Mouse (Mus musculus): Measurements from ENCODE around the gene Gm21954. TPM values are rescaled to one million over a fixed set of nuclear protein-coding genes. Genes with fewer than 3 reads are reported as not detected.

Gene Gm21954
- not detected in 2 replicates for polyA plus RNA-seq (2015; fragmentation: Nextera tagmentation; extraction: Ambion mirVana)

DNA sequence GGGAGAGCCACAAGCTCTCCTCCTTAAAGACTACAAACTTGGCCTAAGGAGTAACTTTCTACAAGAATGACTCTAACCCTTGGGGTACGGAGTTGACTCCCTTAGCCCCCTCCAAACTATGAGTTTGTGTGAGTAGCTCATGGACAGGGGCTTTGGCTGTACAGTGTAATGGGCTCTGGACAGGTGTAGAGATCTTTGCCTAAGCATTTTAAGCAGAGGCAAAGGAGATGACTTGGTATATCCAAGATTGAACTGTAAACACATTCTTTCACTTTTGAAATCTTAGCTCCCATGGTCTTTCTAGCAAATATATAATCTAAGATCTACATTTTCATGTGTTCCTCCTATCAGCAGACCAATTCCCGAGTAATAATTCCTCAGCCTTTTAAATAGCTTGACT, at the start of gene Gm21954:
Gene Gm21954, minus strand, starts transcription at position 101 of the 400 bp plus-strand sequence.
- Histone ChIP-seq H3K4me1 (ENCODE audit: insufficient read depth) (no peaks in the 10 kb centered on the region), H3K4me3 (ENCODE audit: low read depth, low read length) (no peak within 1 kb of the TSS), H3K27ac (ENCODE audit: low read depth) (no peak within 1 kb of the TSS), H3K27me3 (ENCODE audit: insufficient read depth, low read length) (no peaks in the 10 kb centered on the region), H3K9me3 (ENCODE audit: low read length) (no peaks in the 10 kb centered on the region), H3K9ac (replicated peaks) (no peak within 1 kb of the TSS), H3K4me2 (ENCODE audit: low read depth, low read length) (no peak within 1 kb of the TSS), H3K36me3 (replicated peaks; ENCODE audit: insufficient read depth, low read length) (no peaks in the 10 kb centered on the region)
- WGBS (ENCODE audit: insufficient replicate concordance), result 66% methylated on average over 2 of the region's 2 CpGs
- no peak for ATAC-seq
- TF ChIP-seq EP300 (IDR thresholded peaks at IDR 0.05; ENCODE audit: low read depth) (no peak), CTCF (IDR thresholded peaks at IDR 0.05; ENCODE audit: low read depth) (no peak)
- no peak for DNase-seq

GRCm38 (mm10) chr3:55521776-55522175, 49.8 kb upstream of the Gm21954 start:
- no peak for ATAC-seq
- Histone ChIP-seq H3K9me3 (ENCODE audit: low read length) (no peaks in the 10 kb centered on the region), H3K36me3 (replicated peaks; ENCODE audit: insufficient read depth, low read length) (no peaks in the 10 kb centered on the region), H3K4me1 (ENCODE audit: insufficient read depth) (0 out of 2 replicates have a peak, but pooled peaks cover 2% of the 10 kb centered on the region), H3K27me3 (ENCODE audit: insufficient read depth, low read length) (no peaks in the 10 kb centered on the region), H3K9ac (replicated peaks) (no peak overlapping the region), H3K27ac (ENCODE audit: low read depth) (no peak overlapping the region), H3K4me2 (ENCODE audit: low read depth, low read length) (no peak overlapping the region), H3K4me3 (ENCODE audit: low read depth, low read length) (no peak overlapping the region)
- no peak for DNase-seq
- TF ChIP-seq EP300 (IDR thresholded peaks at IDR 0.05; ENCODE audit: low read depth), result no peak
- TF ChIP-seq CTCF (IDR thresholded peaks at IDR 0.05; ENCODE audit: low read depth), result no peak
- 73% methylated on average over 8 of the region's 8 CpGs for WGBS (ENCODE audit: insufficient replicate concordance)

DNA sequence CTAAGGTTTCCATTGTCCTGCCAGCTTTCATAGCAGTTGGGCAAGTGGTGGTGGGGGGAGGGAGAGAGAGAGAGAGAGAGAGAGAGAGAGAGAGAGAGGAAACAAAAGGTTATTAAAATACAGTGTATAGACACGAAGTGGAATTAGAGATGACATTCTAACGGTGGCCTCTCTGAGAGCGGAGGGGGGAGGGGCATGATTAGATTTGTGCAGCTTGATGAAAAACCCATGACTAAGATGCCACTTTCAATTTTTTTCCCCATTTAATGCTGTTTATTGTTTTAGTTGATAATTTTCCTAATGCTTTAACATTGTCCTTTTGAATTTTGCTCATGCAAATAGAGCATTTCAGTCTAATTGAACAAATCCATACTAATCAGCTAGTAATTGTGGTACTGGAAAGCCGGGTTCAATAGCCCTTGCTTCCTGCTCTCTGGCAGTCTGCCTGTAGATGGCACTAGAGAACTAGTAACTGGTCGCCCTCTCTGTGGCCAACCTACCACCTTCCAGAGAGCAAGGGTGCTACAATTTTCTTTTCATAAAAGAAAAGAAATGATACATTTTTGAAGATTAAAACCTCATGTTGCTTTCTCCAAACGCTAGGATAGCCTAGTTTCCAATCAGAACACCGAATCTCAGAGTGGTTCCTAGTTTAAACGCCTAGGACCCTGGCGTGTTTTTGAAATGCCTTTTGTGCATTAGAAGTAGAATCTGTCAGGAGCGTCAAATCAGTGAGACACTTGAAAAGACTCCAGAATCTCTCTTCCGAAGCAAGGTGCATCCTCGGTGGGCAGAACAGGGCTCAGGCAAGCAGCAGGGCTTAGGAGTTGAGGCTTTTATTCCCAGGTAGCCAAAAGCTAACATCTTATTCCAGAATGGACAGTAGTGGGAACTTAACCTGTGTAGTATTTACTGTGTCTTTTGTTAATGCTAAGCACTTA, 48.5 kb upstream of the Gm21954 start:
- no peak overlapping the region for H3K9ac ChIP-seq (replicated peaks)
- no peak overlapping the region for H3K4me3 ChIP-seq (ENCODE audit: low read depth, low read length)
- no peak overlapping the region for H3K4me2 ChIP-seq (ENCODE audit: low read depth, low read length)
- WGBS (ENCODE audit: insufficient replicate concordance), result 30% methylated on average over 12 of the region's 12 CpGs
- 0 out of 2 replicates have a peak, but pooled peaks cover 2% of the 10 kb centered on the region for H3K4me1 ChIP-seq (ENCODE audit: insufficient read depth)
- TF ChIP-seq CTCF (IDR thresholded peaks at IDR 0.05; ENCODE audit: low read depth) (peak; percentile 74), EP300 (IDR thresholded peaks at IDR 0.05; ENCODE audit: low read depth) (no peak)
- no peaks in the 10 kb centered on the region for H3K27me3 ChIP-seq (ENCODE audit: insufficient read depth, low read length)
- no peaks in the 10 kb centered on the region for H3K9me3 ChIP-seq (ENCODE audit: low read length)
- H3K27ac ChIP-seq (ENCODE audit: low read depth), result no peak overlapping the region
- DNase-seq (peak; percentile 50), ATAC-seq (no peak)
- H3K36me3 ChIP-seq (replicated peaks; ENCODE audit: insufficient read depth, low read length), result no peaks in the 10 kb centered on the region

- Histone ChIP-seq H3K9ac (replicated peaks) (no peak overlapping the region), H3K36me3 (replicated peaks; ENCODE audit: insufficient read depth, low read length) (no peaks in the 10 kb centered on the region), H3K27me3 (ENCODE audit: insufficient read depth, low read length) (no peaks in the 10 kb centered on the region), H3K9me3 (ENCODE audit: low read length) (no peaks in the 10 kb centered on the region), H3K4me3 (ENCODE audit: low read depth, low read length) (no peak overlapping the region), H3K27ac (ENCODE audit: low read depth) (no peak overlapping the region), H3K4me1 (ENCODE audit: insufficient read depth) (no peaks in the 10 kb centered on the region), H3K4me2 (ENCODE audit: low read depth, low read length) (peak overlapping the region; percentile 43)
- TF ChIP-seq CTCF (IDR thresholded peaks at IDR 0.05; ENCODE audit: low read depth), result no peak
- TF ChIP-seq EP300 (IDR thresholded peaks at IDR 0.05; ENCODE audit: low read depth), result no peak
- ATAC-seq (no peak), DNase-seq (no peak)
- 40% methylated on average over 17 of the region's 17 CpGs for WGBS (ENCODE audit: insufficient replicate concordance)
These were observed 45.5 kb upstream of the Gm21954 start for GRCm38 (mm10) chr3:55517454-55518014.

- H3K36me3 ChIP-seq (replicated peaks; ENCODE audit: insufficient read depth, low read length), result no peaks in the 10 kb centered on the region
- H3K9me3 ChIP-seq (ENCODE audit: low read length), result no peaks in the 10 kb centered on the region
- no peak overlapping the region for H3K4me2 ChIP-seq (ENCODE audit: low read depth, low read length)
- no peak overlapping the region for H3K27ac ChIP-seq (ENCODE audit: low read depth)
- H3K4me3 ChIP-seq (ENCODE audit: low read depth, low read length), result no peak overlapping the region
- no peaks in the 10 kb centered on the region for H3K27me3 ChIP-seq (ENCODE audit: insufficient read depth, low read length)
- H3K9ac ChIP-seq (replicated peaks), result no peak overlapping the region
- TF ChIP-seq CTCF (IDR thresholded peaks at IDR 0.05; ENCODE audit: low read depth), result no peak
- no peak for TF ChIP-seq EP300 (IDR thresholded peaks at IDR 0.05; ENCODE audit: low read depth)
- no peaks in the 10 kb centered on the region for H3K4me1 ChIP-seq (ENCODE audit: insufficient read depth)
- DNase-seq (no peak), ATAC-seq (no peak)
- 69% methylated on average over 5 of the region's 5 CpGs for WGBS (ENCODE audit: insufficient replicate concordance)
These were observed 44.0 kb upstream of the Gm21954 start for GRCm38 (mm10) chr3:55515966-55516365.

- WGBS (ENCODE audit: insufficient replicate concordance), result 59% methylated on average over 6 of the region's 6 CpGs
- no peaks in the 10 kb centered on the region for H3K9me3 ChIP-seq (ENCODE audit: low read length)
These were observed 39.6 kb upstream of the Gm21954 start for GRCm38 (mm10) chr3:55511658-55512057.

More at GRCm38 (mm10) chr3:55511658-55512057, 39.6 kb upstream of the Gm21954 start:
- Histone ChIP-seq H3K27me3 (ENCODE audit: insufficient read depth, low read length) (no peaks in the 10 kb centered on the region), H3K27ac (ENCODE audit: low read depth) (no peak overlapping the region), H3K4me3 (ENCODE audit: low read depth, low read length) (no peak overlapping the region), H3K4me1 (ENCODE audit: insufficient read depth) (no peaks in the 10 kb centered on the region), H3K4me2 (ENCODE audit: low read depth, low read length) (no peak overlapping the region), H3K36me3 (replicated peaks; ENCODE audit: insufficient read depth, low read length) (no peaks in the 10 kb centered on the region), H3K9ac (replicated peaks) (no peak overlapping the region)
- TF ChIP-seq CTCF (IDR thresholded peaks at IDR 0.05; ENCODE audit: low read depth), result no peak
- TF ChIP-seq EP300 (IDR thresholded peaks at IDR 0.05; ENCODE audit: low read depth), result no peak
- no peak for DNase-seq
- ATAC-seq, result no peak
